Mouse (Mus musculus) thymus, adult 2 months (tissue): ENCODE data around the gene Clk4. TPM values are rescaled to one million over a fixed set of nuclear protein-coding genes. Genes with fewer than 3 reads are reported as not detected.

ENCODE experiments used
- DNase-seq: peaks from one replicate; pipeline ENCODE4 v3.0.0; 2021
- H3K27ac ChIP-seq: fragments of 200-500 bp; 2 replicates; pipeline ENCODE4 v1.5.1; 2012; ENCODE audit warnings: low read length, control low read depth; ENCODE audit not compliant: control insufficient read depth, insufficient read depth
- H3K27me3 ChIP-seq: fragments of 200-500 bp; 2 replicates; pipeline ENCODE4 v1.6.1; 2012; ENCODE audit warnings: mild to moderate bottlenecking, low read length, moderate library complexity, mixed read lengths; ENCODE audit not compliant: control insufficient read depth, insufficient read depth
- H3K36me3 ChIP-seq: fragments of 200-500 bp; 2 replicates; pipeline ENCODE4 v1.6.1; 2012; ENCODE audit warnings: mild to moderate bottlenecking, low read length, moderate library complexity; ENCODE audit not compliant: control insufficient read depth, insufficient read depth
- H3K4me1 ChIP-seq: fragments of 200-500 bp; replicated peaks from 2 replicates; pipeline ENCODE4 v1.6.1; 2012; ENCODE audit warnings: low read length; ENCODE audit not compliant: control insufficient read depth, insufficient read depth
- H3K4me3 ChIP-seq: fragments of 200-500 bp; 2 replicates; pipeline ENCODE4 v1.5.1; 2012; ENCODE audit warnings: mild to moderate bottlenecking, low read length, control low read depth, moderate library complexity; ENCODE audit not compliant: control insufficient read depth, insufficient read depth
- CTCF ChIP-seq: fragments of 200-500 bp; IDR thresholded peaks from 2 replicates; pipeline ENCODE4 v1.5.1; 2012; ENCODE audit warnings: mild to moderate bottlenecking, control low read depth, low read length, moderate library complexity, borderline replicate concordance; ENCODE audit not compliant: control insufficient read depth, poor library complexity, insufficient read depth; ENCODE audit errors: extremely low read depth
- POLR2A ChIP-seq: fragments of 200-500 bp; IDR thresholded peaks from 2 replicates; pipeline ENCODE4 v1.6.1; 2012; ENCODE audit warnings: mild to moderate bottlenecking, low read length, control low read depth, moderate library complexity; ENCODE audit not compliant: control insufficient read depth, poor library complexity, insufficient read depth; ENCODE audit errors: extremely low read depth
- WGBS: fragments of 180-500 bp; shearing (Covaris S2); methylation state at CpG from one replicate; pipeline ENCODE4 v1.1.7; 2018; 5-methylcytosine and 5-hydroxymethylcytosine counted together
- polyA plus RNA-seq: library from polyadenylated mRNA; depleted of rRNA; stranded (reverse); fragments of >200 nt; gene quantifications from 2 replicates; pipeline ENCODE4 v1.2.3, GENCODE M21; 2012

Gene Clk4
- polyA plus RNA-seq, 1 experiment: 68.2 TPM

GRCm38 (mm10) chr11:51303981-51304553 is 42.5 kb downstream of the Clk4 start:
- no peak for DNase-seq
- no peaks in the 10 kb centered on the region for H3K4me1 ChIP-seq
- no peak overlapping the region for H3K27ac ChIP-seq
- no peaks in the 10 kb centered on the region for H3K36me3 ChIP-seq
- TF ChIP-seq POLR2A (no peak), CTCF (no peak)
- H3K4me3 ChIP-seq: no peak overlapping the region
- WGBS: 91% methylated on average over 12 of the region's 12 CpGs
- no peaks in the 10 kb centered on the region for H3K27me3 ChIP-seq

GRCm38 (mm10) chr11:51308306-51308705 is 46.8 kb downstream of the Clk4 start:
- 71% methylated on average over 5 of the region's 5 CpGs for WGBS
- H3K27ac ChIP-seq: no peak overlapping the region
- TF ChIP-seq POLR2A: no peak
- TF ChIP-seq CTCF: no peak
- no peak for DNase-seq
- H3K4me3 ChIP-seq: no peak overlapping the region
- no peaks in the 10 kb centered on the region for H3K36me3 ChIP-seq
- no peaks in the 10 kb centered on the region for H3K27me3 ChIP-seq
- H3K4me1 ChIP-seq: no peaks in the 10 kb centered on the region

- no peaks in the 10 kb centered on the region for H3K36me3 ChIP-seq
- TF ChIP-seq POLR2A: no peak
- no peak for TF ChIP-seq CTCF
- no peak for DNase-seq
Observed at GRCm38 (mm10) chr11:51311846-51312245, 50.3 kb downstream of the Clk4 start.

GRCm38 (mm10) chr11:51315991-51316810 is 54.7 kb downstream of the Clk4 start:
- TF ChIP-seq CTCF: no peak
- no peak for TF ChIP-seq POLR2A
- Histone ChIP-seq H3K4me1 (no peaks in the 10 kb centered on the region), H3K4me3 (no peak overlapping the region), H3K27ac (no peak overlapping the region), H3K27me3 (no peaks in the 10 kb centered on the region), H3K36me3 (no peaks in the 10 kb centered on the region)
- 89% methylated on average over 7 of the region's 7 CpGs for WGBS
- no peak for DNase-seq

More at GRCm38 (mm10) chr11:51311846-51312245, 50.3 kb downstream of the Clk4 start:
- H3K4me3 ChIP-seq: no peak overlapping the region
- no peaks in the 10 kb centered on the region for H3K27me3 ChIP-seq
- 86% methylated on average over 8 of the region's 8 CpGs for WGBS
- H3K4me1 ChIP-seq: no peaks in the 10 kb centered on the region
- no peak overlapping the region for H3K27ac ChIP-seq

GRCm38 (mm10) chr11:51320609-51321008 is 59.1 kb downstream of the Clk4 start:
- Histone ChIP-seq H3K36me3 (no peaks in the 10 kb centered on the region), H3K27ac (no peak overlapping the region), H3K4me1 (no peaks in the 10 kb centered on the region), H3K27me3 (no peaks in the 10 kb centered on the region), H3K4me3 (no peak overlapping the region)
- no peak for DNase-seq
- TF ChIP-seq POLR2A: no peak
- TF ChIP-seq CTCF: no peak

- H3K4me1 ChIP-seq: no peaks in the 10 kb centered on the region
- WGBS: 79% methylated on average over 6 of the region's 6 CpGs
- DNase-seq: no peak
- no peak for TF ChIP-seq POLR2A
- no peak for TF ChIP-seq CTCF
- H3K36me3 ChIP-seq: no peaks in the 10 kb centered on the region
- H3K27ac ChIP-seq: no peak overlapping the region
- no peak overlapping the region for H3K4me3 ChIP-seq
- no peaks in the 10 kb centered on the region for H3K27me3 ChIP-seq
Observed at GRCm38 (mm10) chr11:51326908-51327307, 65.4 kb downstream of the Clk4 start.
